ENCODE assay signal across 1 mouse cellular context in genomic region chr8:124720938-124721861, GRCm38 (mm10).
TF ChIP-seq lines count a peak whose summit lies in the region.

No protein-coding gene starts in this region.

TF ChIP-seq in MEL, 35 proteins besides CTCF, POLR2A, EP300 and RAD21 (continued from another document):
- TF ChIP-seq MAX (IDR thresholded peaks at IDR 0.05; ENCODE audit: low read length): peak; percentile 70
- no peak for TF ChIP-seq KAT2A (conservative IDR thresholded peaks at IDR 0.05; ENCODE audit: low read depth, low read length)
- TF ChIP-seq E2F4 (IDR thresholded peaks at IDR 0.05; ENCODE audit: borderline replicate concordance, low read depth, low read length): no peak
- 0 out of 2 replicates have a peak, but pooled peaks have one; percentile 51 for TF ChIP-seq MYC (IDR thresholded peaks at IDR 0.05; ENCODE audit: low read depth, low read length)
- TF ChIP-seq SMC3 (IDR thresholded peaks at IDR 0.05; ENCODE audit: low read depth, low read length): no peak
